Mouse (Mus musculus) gastrocnemius, postnatal 25 days (tissue): Measurements from ENCODE around the gene Tmem9. TPM values are rescaled to one million over a fixed set of nuclear protein-coding genes. Genes with fewer than 3 reads are reported as not detected.

Experiments used
- DNase-seq: peaks from one replicate; pipeline ENCODE4 v3.0.0; 2022
- total RNA-seq, 2 experiments: library from RNA; stranded (reverse); gene quantifications; 1 replicate in 1 of 2; 2 replicates in 1 of 2; pipeline ENCODE4 v1.2.3; 2021

Gene Tmem9
- total RNA-seq, 2 experiments from 2014 or later, result 5.8 to 7.0 TPM

GRCm38 (mm10) chr1:136030201-136030600 is 22.3 kb downstream of the Tmem9 start:
- no peak for DNase-seq

- DNase-seq, result no peak
Measured at GRCm38 (mm10) chr1:136031697-136032096, 23.7 kb downstream of the Tmem9 start.

- DNase-seq, result no peak
Measured at GRCm38 (mm10) chr1:136032961-136033360, 25.0 kb downstream of the Tmem9 start.

- DNase-seq, result no peak
Measured at GRCm38 (mm10) chr1:136038746-136039538, 31.0 kb downstream of the Tmem9 start.

GRCm38 (mm10) chr1:136040452-136040851 is 32.5 kb downstream of the Tmem9 start:
- no peak for DNase-seq

GRCm38 (mm10) chr1:136040874-136041273 is 32.9 kb downstream of the Tmem9 start:
- DNase-seq, result no peak

- DNase-seq, result no peak
Measured at GRCm38 (mm10) chr1:136045774-136046173, 37.8 kb downstream of the Tmem9 start.

- no peak for DNase-seq
Measured at GRCm38 (mm10) chr1:136047432-136047831, 39.5 kb downstream of the Tmem9 start.

GRCm38 (mm10) chr1:136047894-136048293 is 39.9 kb downstream of the Tmem9 start:
- DNase-seq, result no peak

- DNase-seq, result no peak
Measured at GRCm38 (mm10) chr1:136050312-136051012, 42.5 kb downstream of the Tmem9 start, which contains the start of gene Ascl5. Gene Ascl5, plus strand, starts transcription at chr1:136050804.

GRCm38 (mm10) chr1:136051013-136051315 is 43.0 kb downstream of the Tmem9 start:
- no peak for DNase-seq

GRCm38 (mm10) chr1:136051465-136051864 is 43.5 kb downstream of the Tmem9 start:
- DNase-seq, result peak; percentile 65

GRCm38 (mm10) chr1:136052547-136052946 is 44.6 kb downstream of the Tmem9 start, which contains the start of gene Cacna1s:
Gene Cacna1s, plus strand, starts transcription at chr1:136052750.
- peak; percentile 84 for DNase-seq

- DNase-seq, result no peak
Measured at GRCm38 (mm10) chr1:136055771-136056170, 47.8 kb downstream of the Tmem9 start.

GRCm38 (mm10) chr1:136058594-136058993 is 50.6 kb downstream of the Tmem9 start:
- no peak for DNase-seq

GRCm38 (mm10) chr1:136061041-136061789 is 53.3 kb downstream of the Tmem9 start:
- peak; percentile 75 for DNase-seq

GRCm38 (mm10) chr1:136061790-136062141 is 53.8 kb downstream of the Tmem9 start:
- no peak for DNase-seq

GRCm38 (mm10) chr1:136063991-136064390 is 56.0 kb downstream of the Tmem9 start:
- DNase-seq, result no peak

- DNase-seq, result peak; percentile 78
Measured at GRCm38 (mm10) chr1:136066621-136067020, 58.7 kb downstream of the Tmem9 start.

GRCm38 (mm10) chr1:136067579-136067978 is 59.6 kb downstream of the Tmem9 start:
- DNase-seq, result peak; percentile 73

- peak; percentile 46 for DNase-seq
Measured at GRCm38 (mm10) chr1:136076086-136076485, 68.1 kb downstream of the Tmem9 start.

GRCm38 (mm10) chr1:136077656-136078055 is 69.7 kb downstream of the Tmem9 start:
- peak; percentile 46 for DNase-seq

- no peak for DNase-seq
Measured at GRCm38 (mm10) chr1:136081161-136081560, 73.2 kb downstream of the Tmem9 start.
